Mouse (Mus musculus) induced T-regulatory cell, adult 2 months (primary cell): ENCODE data around the gene Pkp4.

Experiments
- DNase-seq: peaks from one replicate; pipeline ENCODE4 v3.0.0-alpha.2; 2012; ENCODE audit warnings: low read depth

The Pkp4 gene

GRCm38 (mm10) chr2:59160605-59160963, at the start of gene Pkp4, which contains the start of gene Ccdc148:
Gene Pkp4 (plus strand): TSS chr2:59160850.
Gene Ccdc148 (minus strand): TSS chr2:59160683.
- peak; percentile 95 for DNase-seq

- no peak for DNase-seq
Measured at GRCm38 (mm10) chr2:59129023-59129422, 31.6 kb upstream of the Pkp4 start.

DNA sequence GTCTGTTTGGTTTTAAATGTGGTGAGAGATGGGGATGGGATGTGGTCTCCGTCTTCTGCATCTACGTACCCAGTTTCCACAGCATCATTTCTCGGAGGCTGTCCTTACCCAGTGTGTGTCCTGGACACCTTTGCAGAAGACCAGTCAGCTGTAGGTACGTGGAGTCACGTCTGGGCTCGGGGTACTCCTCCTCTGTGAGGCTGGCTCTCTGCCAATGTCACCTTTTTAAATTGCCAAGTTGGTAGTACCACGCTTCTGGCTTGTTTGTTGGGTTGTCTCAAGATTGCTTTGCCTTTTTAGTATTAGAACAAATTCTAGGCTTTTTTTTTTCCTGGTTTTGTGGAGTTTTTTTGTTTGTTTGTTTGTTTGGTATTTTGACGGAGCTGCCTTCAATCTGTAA, 30.8 kb upstream of the Pkp4 start:
- no peak for DNase-seq

- no peak for DNase-seq
Measured at GRCm38 (mm10) chr2:59131044-59131443, 29.6 kb upstream of the Pkp4 start.

GRCm38 (mm10) chr2:59155428-59155827, 5.2 kb upstream of the Pkp4 start:
- DNase-seq: no peak

GRCm38 (mm10) chr2:59158117-59158516, 2.5 kb upstream of the Pkp4 start:
- no peak for DNase-seq

DNA sequence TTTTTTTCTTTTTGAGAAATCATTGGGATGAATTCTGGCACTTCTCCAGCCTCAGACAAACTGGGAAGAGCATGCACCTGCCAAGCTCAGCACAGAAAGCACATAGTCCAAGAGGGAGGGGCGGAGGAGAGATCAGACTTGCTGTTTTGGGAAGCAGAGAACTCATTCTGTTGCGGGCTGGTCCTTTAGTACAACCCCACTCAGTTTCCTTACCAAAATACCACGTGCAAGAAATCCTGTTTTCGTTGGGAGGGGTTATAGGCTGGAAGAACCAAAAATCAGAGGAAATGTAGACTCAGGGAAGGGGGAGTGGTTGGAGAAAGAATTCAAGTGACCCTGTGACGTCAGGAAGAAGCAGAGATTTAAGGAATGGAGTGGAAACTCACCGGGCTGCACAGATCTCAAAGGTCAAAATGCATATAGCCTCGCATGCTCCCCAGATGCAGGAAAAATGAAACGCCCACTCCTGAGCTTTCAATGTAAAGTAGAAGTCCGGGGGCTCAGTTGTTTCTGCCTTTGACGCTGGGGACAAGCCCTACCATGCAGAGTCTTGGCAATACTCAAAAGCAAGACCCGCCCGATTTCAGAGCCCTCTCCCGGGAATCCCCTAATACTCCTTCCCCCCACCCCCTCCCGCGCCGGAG, 567 bp upstream of the Pkp4 start:
- no peak for DNase-seq

DNA sequence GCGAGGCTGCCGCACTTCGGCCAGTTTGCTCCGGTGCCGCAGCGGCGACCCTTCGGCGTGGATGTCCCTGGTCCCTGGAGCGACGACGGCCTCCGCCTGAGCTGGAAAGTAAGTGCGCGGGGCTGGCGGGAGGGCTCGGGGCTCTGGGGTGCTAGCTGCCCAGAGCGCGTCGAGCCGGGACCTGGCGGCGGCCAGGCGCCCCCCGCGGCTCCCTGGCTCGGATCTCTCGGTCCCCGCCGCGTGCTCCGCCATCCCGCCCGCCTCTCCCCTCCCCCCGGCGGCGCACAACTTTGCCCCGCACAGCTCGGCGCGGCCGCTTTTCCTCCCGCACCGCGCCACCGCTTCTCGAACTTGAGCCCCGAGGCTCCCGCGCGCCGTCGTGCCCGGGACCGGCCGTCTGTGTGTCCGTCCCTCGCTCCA, 381 bp downstream of the Pkp4 start:
- DNase-seq: no peak

DNA sequence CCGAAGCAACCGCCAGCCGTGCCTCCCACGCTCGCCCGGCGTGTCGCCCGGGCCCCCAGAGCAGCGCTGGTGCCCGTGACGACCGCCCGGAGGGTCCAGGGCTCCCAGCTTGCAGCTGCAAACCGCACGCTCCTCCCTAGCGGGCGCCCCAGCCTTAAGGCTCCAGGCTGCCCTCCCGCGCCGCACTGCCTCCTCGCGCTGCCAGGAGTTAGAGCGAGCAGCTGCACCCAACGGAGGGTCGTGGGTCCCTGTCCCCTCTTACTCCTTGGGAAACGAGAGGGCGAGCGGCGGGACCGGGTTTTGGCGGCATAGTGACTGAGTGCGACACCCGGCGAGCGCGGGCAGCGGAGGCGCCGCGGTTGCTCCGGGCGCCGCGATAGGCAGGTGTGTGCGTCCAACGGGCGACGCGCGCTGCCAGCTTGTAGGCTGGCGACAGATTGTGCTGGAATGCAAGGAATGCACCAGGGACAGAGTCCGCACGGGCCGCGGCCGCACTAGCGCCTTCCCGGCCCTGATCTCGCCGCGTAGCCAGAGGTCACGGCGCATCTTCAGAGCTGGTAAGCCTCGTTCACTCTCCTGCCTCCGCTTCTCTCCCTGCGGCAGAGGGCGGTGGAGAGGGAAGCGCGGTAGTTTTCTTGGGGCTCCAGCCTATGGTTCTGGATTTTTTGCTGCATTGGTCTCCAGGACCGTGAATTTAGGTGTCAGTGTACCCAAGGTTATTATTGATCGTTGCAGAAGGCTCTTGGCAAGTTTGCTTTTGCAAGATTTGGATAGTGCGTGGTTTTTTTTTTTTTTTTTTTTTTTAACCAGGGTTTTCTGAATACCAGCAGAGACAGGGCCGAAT, 1.0 kb downstream of the Pkp4 start:
- DNase-seq: peak; percentile 69

DNA sequence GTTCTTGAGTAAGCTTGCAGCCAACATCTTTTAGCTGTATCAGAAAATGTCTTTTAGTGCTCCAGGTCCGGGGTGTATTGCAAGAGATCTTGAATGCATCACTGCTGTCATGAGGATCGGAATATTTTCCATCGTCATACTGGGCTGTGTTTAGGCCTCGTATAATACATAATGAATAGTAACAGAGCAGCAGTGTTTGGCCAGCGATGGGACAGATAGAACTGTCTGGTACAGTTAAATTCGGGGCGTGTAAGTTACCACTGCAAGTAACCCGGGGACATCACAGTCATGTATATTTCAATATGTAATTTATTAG, 1.6 kb downstream of the Pkp4 start:
- DNase-seq: no peak

DNA sequence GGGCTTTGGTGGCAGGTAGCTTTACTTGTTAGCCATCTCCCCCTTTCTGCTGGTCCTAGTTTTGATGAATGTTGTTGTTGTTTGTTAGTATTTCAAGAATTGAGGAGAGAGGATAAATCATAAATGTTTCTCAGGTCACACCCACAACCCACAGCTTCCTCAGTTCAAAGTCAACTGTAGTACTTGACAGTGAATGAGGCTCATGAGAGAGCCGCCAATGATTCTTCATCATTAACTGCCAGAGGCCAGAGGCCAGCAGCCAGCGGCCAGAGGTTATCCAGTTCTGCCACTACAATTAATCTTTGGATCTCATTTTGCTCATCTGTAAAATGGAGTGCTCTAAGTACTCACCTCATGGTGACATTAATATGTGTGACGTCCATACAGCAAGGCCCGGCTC, 6.3 kb downstream of the Pkp4 start:
- DNase-seq: peak; percentile 26

- DNase-seq: no peak
Measured at GRCm38 (mm10) chr2:59167830-59168229, 7.2 kb downstream of the Pkp4 start.

GRCm38 (mm10) chr2:59169572-59170207, 9.0 kb downstream of the Pkp4 start:
- no peak for DNase-seq

DNA sequence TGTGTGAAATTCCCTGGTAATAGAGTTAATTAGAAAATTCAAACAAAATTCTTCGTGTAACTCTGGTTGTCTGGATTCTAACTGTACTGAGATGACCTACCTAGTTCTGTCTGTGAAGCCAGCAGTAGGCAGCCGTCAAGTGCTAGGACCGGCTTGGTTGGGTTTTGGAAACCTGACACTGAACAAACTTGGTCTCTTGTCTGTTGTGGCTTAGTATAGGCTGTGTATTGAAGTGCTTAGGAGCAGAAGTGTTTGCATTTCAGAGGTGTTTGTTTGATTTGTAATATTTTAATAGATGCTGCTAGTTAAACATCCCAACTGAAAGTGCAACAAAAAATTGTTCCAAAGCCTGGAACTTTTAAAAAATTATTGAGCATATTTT, 9.5 kb downstream of the Pkp4 start:
- no peak for DNase-seq

GRCm38 (mm10) chr2:59170593-59170992, 9.9 kb downstream of the Pkp4 start:
- DNase-seq: no peak

DNA sequence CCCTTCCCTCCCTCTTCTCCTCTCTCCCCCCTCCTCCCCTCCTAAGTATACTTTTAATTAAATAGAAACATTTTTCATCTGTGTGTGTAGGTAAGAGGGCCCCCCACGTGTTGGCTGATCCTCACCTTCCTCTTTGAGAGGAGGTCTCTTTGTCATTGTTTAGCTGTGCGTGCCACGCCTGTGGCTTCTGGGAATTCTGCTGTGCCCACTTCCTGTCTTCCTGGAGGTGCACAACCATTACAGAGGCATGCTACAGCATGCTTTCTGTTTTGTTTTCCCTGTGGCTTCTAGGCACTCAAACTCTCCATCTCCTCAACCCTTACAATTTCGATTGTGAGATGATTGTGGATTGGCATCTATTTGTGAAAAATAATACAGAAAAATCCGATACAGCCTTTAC, 10.9 kb downstream of the Pkp4 start:
- DNase-seq: peak; percentile 21

DNA sequence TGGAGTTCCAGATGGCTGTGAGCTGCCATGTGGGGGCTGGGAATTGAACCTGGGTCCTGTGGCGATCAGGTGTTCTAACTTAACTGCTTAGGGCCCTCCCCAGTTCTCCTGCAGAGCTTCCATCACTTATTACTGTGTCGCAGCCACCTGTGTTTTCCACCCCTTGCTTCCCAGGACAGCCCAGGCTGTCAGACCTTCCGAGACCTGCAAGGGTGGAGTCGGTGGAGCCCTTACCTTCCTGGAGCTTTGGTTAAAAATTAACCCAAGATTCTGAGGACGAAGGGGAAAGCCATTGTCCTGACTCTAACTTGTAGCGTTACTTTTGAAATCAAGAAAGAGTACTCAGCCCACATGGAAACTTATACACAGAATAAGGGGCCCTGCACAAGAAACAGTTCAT, 15.3 kb downstream of the Pkp4 start:
- DNase-seq: no peak

GRCm38 (mm10) chr2:59178191-59178590, 17.5 kb downstream of the Pkp4 start:
- DNase-seq: no peak

- no peak for DNase-seq
Measured at GRCm38 (mm10) chr2:59178960-59179359, 18.3 kb downstream of the Pkp4 start.

DNA sequence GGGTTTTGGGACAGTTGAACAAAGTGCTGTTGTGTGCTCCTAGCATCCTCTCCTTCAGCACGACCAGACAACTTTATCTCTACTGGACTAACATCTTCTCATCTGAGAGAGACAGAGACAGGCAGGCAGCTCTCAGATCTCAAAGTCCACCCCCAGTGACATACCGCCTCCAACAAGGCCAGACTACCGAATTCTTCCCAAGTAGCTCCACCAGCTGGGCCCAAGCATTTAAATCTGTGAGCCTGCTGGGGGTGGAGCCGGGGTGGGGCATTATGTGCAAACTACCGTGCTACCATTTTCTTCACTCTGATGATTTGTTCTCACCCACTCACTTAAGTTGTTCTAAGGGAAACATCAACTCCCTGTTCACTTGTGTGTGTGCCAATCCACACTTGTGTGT, 18.8 kb downstream of the Pkp4 start:
- DNase-seq: no peak

GRCm38 (mm10) chr2:59181321-59182113, 20.9 kb downstream of the Pkp4 start:
- no peak for DNase-seq

DNA sequence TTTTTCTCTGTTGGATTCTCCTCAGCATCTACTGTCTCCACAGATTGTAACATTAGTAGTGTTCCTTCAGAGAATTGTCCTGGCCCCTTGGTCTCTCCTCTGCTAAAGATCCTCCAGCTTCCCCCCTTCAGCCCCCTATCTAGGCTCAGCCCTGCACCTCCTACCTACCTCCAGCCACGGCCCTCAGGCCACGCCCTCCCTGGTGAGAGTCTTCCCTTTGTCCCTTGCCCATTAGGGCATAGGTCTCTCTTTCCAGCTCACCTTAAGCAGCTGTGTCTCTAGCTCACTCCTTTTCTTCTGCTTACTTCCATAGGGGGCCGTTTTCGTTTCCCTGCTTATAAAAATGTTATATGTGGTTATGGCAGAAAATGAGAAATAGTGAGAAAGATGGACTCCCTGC, 22.9 kb downstream of the Pkp4 start:
- no peak for DNase-seq
